Mouse (Mus musculus): Measurements from ENCODE around the gene Syap1. TPM values are rescaled to one million over a fixed set of nuclear protein-coding genes. Genes with fewer than 3 reads are reported as not detected.
"Not testable (repeated sequence)": the region's sequence is repeated elsewhere in the genome, so short reads cannot be mapped to it uniquely, and the experiment has no call there.

Gene Syap1
- polyA plus RNA-seq (2015; fragmentation: Nextera tagmentation; extraction: Ambion mirVana): 41.4 and 44.1 TPM in 2 replicates

- no peaks in the 10 kb centered on the region for H3K36me3 ChIP-seq
- WGBS: 21% methylated on average over 44 of the region's 47 CpGs
- peak within 1 kb of the TSS; percentile 56 for H3K4me2 ChIP-seq
- H3K4me3 ChIP-seq (replicated peaks): peak within 1 kb of the TSS; percentile 69
- ATAC-seq (replicated peaks; ENCODE audit: low FRiP score): peak; percentile 98
- H3K4me1 ChIP-seq: no peaks in the 10 kb centered on the region
- peak within 1 kb of the TSS; percentile 73 for H3K27ac ChIP-seq
- no peaks in the 10 kb centered on the region for H3K9me3 ChIP-seq (replicated peaks)
- H3K27me3 ChIP-seq: peaks cover 8% of the 10 kb centered on the region; the same call in 1 of the 2 replicates
- H3K9ac ChIP-seq: peak within 1 kb of the TSS; percentile 71
Observed at GRCm38 (mm10) chrX:162887931-162888511, at the start of gene Syap1. Gene Syap1, minus strand, starts transcription at chrX:162888447.

- H3K9me3 ChIP-seq (replicated peaks): no peaks in the 10 kb centered on the region
- no peak overlapping the region for H3K27ac ChIP-seq
- H3K27me3 ChIP-seq: no peaks in the 10 kb centered on the region
- WGBS: 97% methylated on average over 2 of the region's 2 CpGs
- peaks cover 39% of the 10 kb centered on the region for H3K36me3 ChIP-seq
- H3K9ac ChIP-seq: no peak overlapping the region
- no peaks in the 10 kb centered on the region for H3K4me1 ChIP-seq
- H3K4me3 ChIP-seq (replicated peaks): no peak overlapping the region
- ATAC-seq (replicated peaks; ENCODE audit: low FRiP score): no peak
- no peak overlapping the region for H3K4me2 ChIP-seq
Observed at GRCm38 (mm10) chrX:162931467-162931866, 43.2 kb upstream of the Syap1 start.

- Histone ChIP-seq H3K4me3 (replicated peaks) (no peak overlapping the region), H3K27me3 (peaks cover 17% of the 10 kb centered on the region; the same call in 1 of the 2 replicates), H3K4me2 (no peak overlapping the region), H3K9ac (no peak overlapping the region), H3K27ac (no peak overlapping the region), H3K9me3 (replicated peaks) (no peaks in the 10 kb centered on the region), H3K36me3 (peaks cover 11% of the 10 kb centered on the region; the same call in 1 of the 2 replicates), H3K4me1 (no peaks in the 10 kb centered on the region)
- 85% methylated on average over 8 of the region's 8 CpGs for WGBS
- no peak for ATAC-seq (replicated peaks; ENCODE audit: low FRiP score)
Observed at GRCm38 (mm10) chrX:162921487-162922125, 33.4 kb upstream of the Syap1 start.

GRCm38 (mm10) chrX:162915697-162916096 is 27.4 kb upstream of the Syap1 start:
- no peaks in the 10 kb centered on the region for H3K4me1 ChIP-seq
- H3K36me3 ChIP-seq: peaks cover 22% of the 10 kb centered on the region
- H3K9ac ChIP-seq: no peak overlapping the region
- H3K27ac ChIP-seq: no peak overlapping the region
- 36% methylated on average over 5 of the region's 5 CpGs for WGBS
- H3K4me2 ChIP-seq: no peak overlapping the region
- no peak overlapping the region for H3K4me3 ChIP-seq (replicated peaks)
- no peak for ATAC-seq (replicated peaks; ENCODE audit: low FRiP score)
- H3K9me3 ChIP-seq (replicated peaks): no peaks in the 10 kb centered on the region
- no peaks in the 10 kb centered on the region for H3K27me3 ChIP-seq

- ATAC-seq (replicated peaks; ENCODE audit: low FRiP score): no peak
- no peak overlapping the region for H3K27ac ChIP-seq
- no peaks in the 10 kb centered on the region for H3K9me3 ChIP-seq (replicated peaks)
- H3K4me1 ChIP-seq: no peaks in the 10 kb centered on the region
- no peaks in the 10 kb centered on the region for H3K27me3 ChIP-seq
- H3K4me3 ChIP-seq (replicated peaks): no peak overlapping the region
- no peak overlapping the region for H3K4me2 ChIP-seq
- H3K9ac ChIP-seq: no peak overlapping the region
- peaks cover 29% of the 10 kb centered on the region for H3K36me3 ChIP-seq
- WGBS: 96% methylated on average over 3 of the region's 3 CpGs
Observed at GRCm38 (mm10) chrX:162913651-162914050, 25.4 kb upstream of the Syap1 start.

GRCm38 (mm10) chrX:162907554-162907953 is 19.3 kb upstream of the Syap1 start:
- Histone ChIP-seq H3K4me2 (no peak overlapping the region), H3K27ac (no peak overlapping the region), H3K4me1 (no peaks in the 10 kb centered on the region), H3K36me3 (peaks cover 18% of the 10 kb centered on the region), H3K27me3 (no peaks in the 10 kb centered on the region), H3K4me3 (replicated peaks) (no peak overlapping the region), H3K9me3 (replicated peaks) (no peaks in the 10 kb centered on the region), H3K9ac (no peak overlapping the region)
- 80% methylated on average over 3 of the region's 3 CpGs for WGBS
- ATAC-seq (replicated peaks; ENCODE audit: low FRiP score): no peak

GRCm38 (mm10) chrX:162902040-162902734 is 13.9 kb upstream of the Syap1 start:
- peaks cover 8% of the 10 kb centered on the region; the same call in 1 of the 2 replicates for H3K27me3 ChIP-seq
- H3K4me2 ChIP-seq: peak overlapping the region; percentile 68
- H3K9me3 ChIP-seq (replicated peaks): no peaks in the 10 kb centered on the region
- no peaks in the 10 kb centered on the region for H3K36me3 ChIP-seq
- H3K27ac ChIP-seq: peak overlapping the region; percentile 89
- peak; percentile 82 for ATAC-seq (replicated peaks; ENCODE audit: low FRiP score)
- peak overlapping the region; percentile 62 for H3K4me3 ChIP-seq (replicated peaks)
- no peaks in the 10 kb centered on the region for H3K4me1 ChIP-seq
- peak overlapping the region; percentile 60 for H3K9ac ChIP-seq
- WGBS: 32% methylated on average over 29 of the region's 29 CpGs

GRCm38 (mm10) chrX:162901371-162902039 is 13.3 kb upstream of the Syap1 start:
- ATAC-seq (replicated peaks; ENCODE audit: low FRiP score): peak; percentile 92
- peak overlapping the region; percentile 60 for H3K9ac ChIP-seq
- WGBS: 30% methylated on average over 25 of the region's 25 CpGs
- H3K9me3 ChIP-seq (replicated peaks): no peaks in the 10 kb centered on the region
- peak overlapping the region; percentile 68 for H3K4me2 ChIP-seq
- H3K4me1 ChIP-seq: no peaks in the 10 kb centered on the region
- H3K4me3 ChIP-seq (replicated peaks): peak overlapping the region; percentile 62
- H3K36me3 ChIP-seq: no peaks in the 10 kb centered on the region
- peak overlapping the region; percentile 89 for H3K27ac ChIP-seq
- peaks cover 8% of the 10 kb centered on the region; the same call in 1 of the 2 replicates for H3K27me3 ChIP-seq

GRCm38 (mm10) chrX:162900938-162901337 is 12.7 kb upstream of the Syap1 start, which contains the start of gene Ctps2:
Gene Ctps2, plus strand, starts transcription at chrX:162901238.
- H3K36me3 ChIP-seq: no peaks in the 10 kb centered on the region
- H3K27me3 ChIP-seq: peaks cover 8% of the 10 kb centered on the region; the same call in 1 of the 2 replicates
- H3K9me3 ChIP-seq (replicated peaks): no peaks in the 10 kb centered on the region
- no peaks in the 10 kb centered on the region for H3K4me1 ChIP-seq
- peak within 1 kb of the TSS; percentile 60 for H3K9ac ChIP-seq
- WGBS: 29% methylated on average over 4 of the region's 4 CpGs
- ATAC-seq (replicated peaks; ENCODE audit: low FRiP score): no peak
- H3K4me3 ChIP-seq (replicated peaks): peak within 1 kb of the TSS; percentile 62
- peak within 1 kb of the TSS; percentile 68 for H3K4me2 ChIP-seq
- peak within 1 kb of the TSS; percentile 89 for H3K27ac ChIP-seq

- not testable (repeated sequence) for H3K9ac ChIP-seq; H3K4me2 ChIP-seq; H3K36me3 ChIP-seq; H3K9me3 ChIP-seq (replicated peaks); H3K4me1 ChIP-seq; H3K27ac ChIP-seq; H3K27me3 ChIP-seq
- 73% methylated on average over 10 of the region's 25 CpGs for WGBS
- 0 out of 2 replicates have a peak overlapping the region, but pooled peaks have one; percentile 8 for H3K4me3 ChIP-seq (replicated peaks)
- peak; percentile 35 for ATAC-seq (replicated peaks; ENCODE audit: low FRiP score)
Observed at GRCm38 (mm10) chrX:162888575-162889223, 452 bp upstream of the Syap1 start.

GRCm38 (mm10) chrX:162878236-162878635 is 10.0 kb downstream of the Syap1 start:
- Histone ChIP-seq H3K4me3 (replicated peaks) (no peak overlapping the region), H3K27me3 (no peaks in the 10 kb centered on the region), H3K9ac (no peak overlapping the region), H3K27ac (no peak overlapping the region), H3K9me3 (replicated peaks) (no peaks in the 10 kb centered on the region), H3K4me1 (no peaks in the 10 kb centered on the region), H3K36me3 (peaks cover 31% of the 10 kb centered on the region), H3K4me2 (no peak overlapping the region)
- ATAC-seq (replicated peaks; ENCODE audit: low FRiP score): no peak
- WGBS: 94% methylated on average over 3 of the region's 3 CpGs
